Mouse (Mus musculus): ENCODE results near the gene Mapk14. TPM values are rescaled to one million over a fixed set of nuclear protein-coding genes. Genes with fewer than 3 reads are reported as not detected.
A peak's percentile ranks its signal among the peaks of the same experiment; 100 is the strongest.

The Mapk14 gene
- 10 to 100 TPM; 55.4 to 60.4 TPM for total RNA-seq (2021)
- long read RNA-seq, transcript Mapk14-201 (12 exons, 3,562 nt) = major isoform, 16 of 35 reads
- long read RNA-seq, transcript Mapk14-202 (12 exons, 3,548 nt) = minor isoform, 12 of 35 reads
- long read RNA-seq, partial matches to known transcripts = 1 of 35 reads
- long read RNA-seq, other reads (novel, unspliced or antisense) = 6 of 35 reads

GRCm38 (mm10) chr17:28690776-28691686 is at the start of gene Mapk14:
Gene Mapk14, plus strand, starts transcription at chr17:28691329.
- peak; percentile 99 to 100 for DNase-seq (ENCODE audit: low spot score in 2 of 2)

GRCm38 (mm10) chr17:28643697-28644096 is 47.4 kb upstream of the Mapk14 start:
- DNase-seq (ENCODE audit: low spot score in 2 of 2) = no peak

DNA sequence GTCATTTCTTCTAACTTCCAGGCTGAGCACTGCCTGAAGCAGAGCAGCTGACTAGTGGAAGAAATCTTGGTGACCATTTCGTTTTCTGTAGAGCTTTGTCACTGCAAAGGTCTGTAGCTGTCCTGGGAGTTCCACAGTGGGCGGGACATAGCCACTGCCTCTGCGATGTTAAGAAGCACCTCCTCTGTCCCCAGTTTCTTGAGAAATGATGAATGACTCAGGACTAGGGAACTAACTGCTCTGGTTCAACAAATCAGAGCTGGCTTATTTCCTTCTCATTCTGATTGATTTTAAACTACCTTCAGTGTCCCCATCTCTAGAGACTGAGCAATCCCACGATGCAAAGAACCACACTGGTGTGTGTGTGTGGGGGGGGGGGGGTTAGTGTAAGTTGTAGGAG is 47.0 kb upstream of the Mapk14 start:
- no peak for DNase-seq (ENCODE audit: low spot score in 2 of 2)

- DNase-seq (ENCODE audit: low spot score in 2 of 2) = no peak
Observed at GRCm38 (mm10) chr17:28646221-28646620, 44.9 kb upstream of the Mapk14 start.

GRCm38 (mm10) chr17:28648607-28649370 is 42.3 kb upstream of the Mapk14 start:
- peak; percentile 38 to 57 for DNase-seq (ENCODE audit: low spot score in 2 of 2)

GRCm38 (mm10) chr17:28650268-28650667 is 40.9 kb upstream of the Mapk14 start:
- DNase-seq (ENCODE audit: low spot score in 2 of 2) = no peak

DNA sequence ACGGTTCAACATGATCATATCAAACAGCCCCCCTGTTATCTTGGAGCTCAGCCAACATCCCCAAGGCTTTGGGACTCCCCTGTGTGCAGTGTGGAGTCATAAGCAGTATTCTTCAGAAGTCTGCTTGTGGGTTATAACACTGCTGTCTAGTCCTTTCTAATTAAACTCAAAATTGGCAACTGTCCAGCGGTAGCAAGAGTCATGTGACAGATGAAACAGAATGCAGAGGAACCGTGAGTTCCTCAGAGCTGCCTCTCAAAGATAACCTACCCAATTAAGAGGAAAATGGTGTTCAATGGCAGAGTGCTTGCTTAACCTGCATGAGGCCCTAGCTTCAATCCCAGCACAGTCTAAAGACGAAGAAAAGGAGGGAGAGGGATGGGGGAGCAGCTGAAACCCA is 33.2 kb upstream of the Mapk14 start:
- DNase-seq (ENCODE audit: low spot score in 2 of 2) = no peak

- no peak for DNase-seq (ENCODE audit: low spot score in 2 of 2)
Observed at GRCm38 (mm10) chr17:28659564-28659963, 31.6 kb upstream of the Mapk14 start.

DNA sequence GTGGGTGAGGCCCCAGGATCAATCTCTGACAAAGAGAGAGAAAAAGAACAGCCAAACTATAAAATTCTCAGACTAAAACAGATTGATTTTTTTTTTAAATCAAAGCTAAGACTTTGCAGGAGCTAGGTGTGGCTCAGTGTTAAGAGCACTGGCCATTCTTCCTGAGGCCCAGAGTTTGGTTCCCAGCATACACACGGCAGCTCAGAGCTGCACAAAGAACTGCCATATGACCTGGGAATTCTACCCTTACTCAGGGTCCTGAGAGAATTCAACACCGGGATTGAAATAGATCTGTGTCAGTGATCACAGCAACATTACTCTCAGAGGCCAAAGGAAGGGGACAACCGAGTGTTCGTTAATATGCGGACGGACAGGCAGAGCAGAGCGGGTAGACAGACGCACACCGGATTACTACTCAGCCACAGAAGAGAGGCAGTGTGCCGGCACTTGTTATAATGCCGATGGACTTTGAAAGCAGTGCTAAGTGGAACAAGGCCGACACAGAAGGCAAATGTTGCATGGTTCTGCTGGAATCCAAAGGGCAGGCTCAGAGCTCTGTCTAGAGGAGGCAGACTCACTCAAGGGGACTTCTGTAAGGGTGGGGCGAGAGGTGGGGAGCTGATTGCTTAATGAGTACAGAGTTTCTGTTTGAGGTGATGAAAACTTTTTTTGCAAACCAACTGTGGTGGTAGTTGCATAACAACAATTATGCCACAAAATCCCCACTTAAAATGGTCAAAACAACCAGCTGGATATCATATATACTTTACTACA is 8.6 kb upstream of the Mapk14 start:
- DNase-seq (ENCODE audit: low spot score in 2 of 2) = no peak

DNA sequence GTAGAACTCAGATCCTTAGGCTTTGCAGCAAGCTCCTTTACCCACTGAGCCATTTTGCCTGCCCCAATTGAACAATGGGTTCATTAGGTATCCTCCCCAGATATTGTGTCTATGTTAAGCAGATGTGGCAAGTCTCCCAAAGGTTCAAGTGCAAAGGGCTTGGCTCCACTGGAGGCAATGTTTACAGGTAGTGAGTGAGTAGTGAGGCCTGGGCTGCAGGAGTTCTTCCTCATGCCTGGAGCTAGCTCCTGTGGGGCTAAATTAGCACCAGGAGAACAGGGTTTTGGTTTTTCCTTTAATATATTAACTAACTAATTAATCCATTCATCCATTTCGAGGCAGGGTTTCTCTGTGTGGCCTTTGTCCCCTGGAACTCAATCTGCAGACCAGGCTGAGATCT is 7.5 kb upstream of the Mapk14 start:
- no peak for DNase-seq (ENCODE audit: low spot score in 2 of 2)

GRCm38 (mm10) chr17:28684631-28685030 is 6.5 kb upstream of the Mapk14 start:
- DNase-seq (ENCODE audit: low spot score in 2 of 2) = no peak

DNA sequence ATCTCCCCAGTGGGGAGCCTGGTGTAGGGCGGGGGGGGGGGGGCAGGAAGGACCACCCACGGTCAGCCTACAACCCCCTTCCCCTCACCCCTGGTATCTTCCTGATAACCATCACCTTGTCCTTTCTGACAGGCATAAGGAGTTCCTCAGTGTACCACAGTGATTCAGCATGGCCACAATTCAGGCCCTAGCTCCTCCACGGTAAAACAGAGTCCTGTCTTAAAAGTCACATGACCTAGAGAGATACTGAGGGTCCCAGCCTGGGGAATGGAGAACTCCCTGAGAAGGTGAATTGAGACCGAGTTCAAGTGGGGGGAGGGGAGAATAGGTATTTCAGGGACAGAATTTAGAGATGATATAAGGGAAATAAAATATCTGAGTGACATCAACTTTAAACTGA is 3.8 kb upstream of the Mapk14 start:
- no peak for DNase-seq (ENCODE audit: low spot score in 2 of 2)

DNA sequence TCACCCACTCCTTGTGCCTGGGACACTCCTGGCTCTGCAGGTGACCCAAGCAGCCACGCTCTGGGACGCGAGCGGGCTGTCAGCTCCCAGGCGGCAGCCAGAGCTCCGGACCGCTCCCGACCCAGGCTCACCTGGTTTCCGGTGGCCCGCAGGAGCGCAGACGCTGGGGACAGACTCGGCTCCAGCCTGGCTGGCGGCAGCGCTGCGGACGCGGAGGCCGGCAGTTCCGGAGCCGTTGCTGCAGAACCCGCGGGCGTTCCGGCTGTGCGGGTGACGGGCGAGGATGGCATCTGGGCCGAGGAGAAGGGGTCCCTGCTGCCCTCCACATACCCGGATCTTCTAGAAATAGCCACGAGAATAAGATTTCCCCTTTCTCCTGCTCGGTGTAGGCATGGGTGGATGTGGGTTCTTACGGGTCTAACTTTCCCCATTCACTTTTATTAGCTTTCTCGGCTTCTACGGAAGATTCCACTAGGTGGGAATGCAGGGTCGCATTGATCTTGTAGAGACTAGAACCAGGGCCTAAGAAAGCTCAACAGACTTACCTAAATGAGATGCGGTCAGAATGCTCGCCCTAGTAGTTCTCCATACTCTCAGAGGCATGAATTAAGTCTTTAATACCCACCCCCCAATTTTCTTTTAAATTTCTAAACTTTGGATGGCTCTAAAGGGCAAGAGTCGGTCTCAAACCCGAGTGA is 1.4 kb upstream of the Mapk14 start, which contains the start of gene Slc26a8:
TSS of gene Slc26a8 (minus strand) at position 648 of the 698 bp plus-strand sequence.
- peak; percentile 37 to 46 for DNase-seq (ENCODE audit: low spot score in 2 of 2)

DNA sequence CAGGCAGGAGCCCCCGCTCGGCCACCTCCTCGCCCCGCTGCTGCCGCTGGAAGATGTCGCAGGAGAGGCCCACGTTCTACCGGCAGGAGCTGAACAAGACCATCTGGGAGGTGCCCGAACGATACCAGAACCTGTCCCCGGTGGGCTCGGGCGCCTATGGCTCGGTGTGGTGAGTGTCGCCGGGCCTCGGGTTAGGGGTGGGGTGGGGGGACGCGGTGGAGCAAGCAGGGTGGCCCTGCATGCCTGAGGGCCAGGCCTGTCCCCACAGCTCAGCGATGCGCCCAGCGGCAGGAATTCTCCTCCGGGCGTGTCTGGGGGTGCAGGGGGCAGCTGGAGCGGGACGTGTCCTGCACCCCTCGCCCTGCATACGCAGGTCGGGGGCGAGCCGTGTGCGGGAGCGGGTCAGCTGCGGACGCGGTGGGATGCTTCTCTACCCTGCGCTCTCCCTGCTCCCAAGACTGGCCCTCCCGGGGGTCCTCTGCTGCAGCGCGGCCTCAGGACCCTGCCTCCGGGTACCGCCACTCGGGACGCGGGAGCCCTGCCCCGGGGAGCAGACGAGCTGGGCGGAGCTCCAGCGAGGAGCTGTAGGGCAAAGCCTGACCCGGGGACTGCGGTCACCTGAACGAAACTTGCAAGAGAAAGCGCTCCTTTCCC is 685 bp downstream of the Mapk14 start:
- peak; percentile 59 for DNase-seq (ENCODE audit: low spot score in 2 of 2)

GRCm38 (mm10) chr17:28692341-28692710 is 1.2 kb downstream of the Mapk14 start:
- DNase-seq (ENCODE audit: low spot score in 2 of 2) = peak; percentile 28 to 46

GRCm38 (mm10) chr17:28693086-28693485 is 2.0 kb downstream of the Mapk14 start:
- DNase-seq (ENCODE audit: low spot score in 2 of 2) = no peak

GRCm38 (mm10) chr17:28694078-28694477 is 2.9 kb downstream of the Mapk14 start:
- no peak for DNase-seq (ENCODE audit: low spot score in 2 of 2)

DNA sequence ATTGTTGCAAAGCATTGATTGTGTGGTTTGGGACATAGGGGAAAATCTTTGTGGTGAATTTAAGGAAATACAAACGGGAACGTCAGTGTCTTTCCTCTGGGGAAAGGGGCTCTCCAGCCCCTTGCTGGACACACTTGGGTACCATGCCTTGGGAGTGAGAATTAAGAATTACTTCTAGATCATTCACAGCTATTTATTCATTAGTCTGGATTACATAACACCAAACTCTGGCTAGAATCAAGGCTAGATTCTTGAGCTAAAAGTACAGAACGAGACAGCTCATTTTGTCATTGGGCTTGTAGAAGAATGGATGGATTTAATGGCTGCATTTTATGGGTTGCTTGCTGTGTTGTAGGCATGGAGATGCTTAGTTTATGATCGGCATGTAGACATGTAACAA is 3.7 kb downstream of the Mapk14 start:
- no peak for DNase-seq (ENCODE audit: low spot score in 2 of 2)

- no peak for DNase-seq (ENCODE audit: low spot score in 2 of 2)
Observed at GRCm38 (mm10) chr17:28696641-28697040, 5.5 kb downstream of the Mapk14 start.
